Comparison of ENCODE assay signal across 27 mouse cellular contexts in the genomic region with DNA sequence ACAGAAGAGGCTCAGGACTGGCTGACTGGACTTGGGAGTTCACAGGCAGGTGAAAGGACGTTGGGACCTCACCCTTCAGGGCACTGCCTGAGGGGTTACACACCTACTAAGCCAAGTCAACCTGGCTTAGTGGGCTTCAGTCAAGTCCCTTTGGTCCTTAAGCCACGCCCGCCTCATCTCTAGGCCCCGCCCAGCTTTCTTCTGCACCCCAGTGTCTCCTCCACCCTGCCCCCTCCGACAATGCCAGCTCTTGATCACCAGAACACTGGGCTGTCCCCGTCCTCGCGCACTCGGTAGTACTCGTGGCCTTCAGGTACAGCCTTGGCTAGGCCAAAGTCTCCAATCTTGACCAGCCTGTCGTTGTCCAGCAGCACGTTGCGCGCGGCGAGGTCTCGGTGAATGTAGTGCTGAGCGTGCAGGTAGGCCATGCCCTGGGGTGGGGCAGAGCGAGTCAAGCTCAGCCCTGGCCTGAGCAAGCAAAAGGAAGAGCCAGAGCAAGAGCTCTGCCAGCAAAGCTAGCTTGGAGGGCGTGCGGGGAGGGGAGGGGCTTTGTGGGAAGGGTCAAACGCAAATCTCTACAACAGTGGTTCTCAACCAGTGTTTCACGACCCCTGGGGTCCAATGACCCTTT. TPM values are rescaled to one million over a fixed set of nuclear protein-coding genes. Genes with fewer than 3 reads are reported as not detected.
DNase-seq lines count a peak whose midpoint lies in the region; ATAC-seq and TF ChIP-seq lines count a peak whose summit lies in the region.
"Had no signal": no experiment of that assay in that cellular context is flagged by ENCODE, and none has a peak within 500 bp of the region (broad histone marks: within the 10 kb centered on the region; RNA-seq: fewer than 3 reads in every experiment).

No protein-coding gene starts in this region.

- TF ChIP-seq EP300 in stomach, postnatal 0 days (optimal IDR thresholded peaks at IDR 0.05) = no peak

- H3K4me3 ChIP-seq in liver, embryonic 12.5 days = no peak overlapping the region
- H3K4me3 ChIP-seq in liver, embryonic 11.5 days (ENCODE audit: low read depth, low read length) = no peak overlapping the region
- no peak overlapping the region for H3K4me3 ChIP-seq in intestine, embryonic 14.5 days (ENCODE audit: low read depth, low read length)
- no peak overlapping the region for H3K4me3 ChIP-seq in liver, embryonic 13.5 days (replicated peaks)
- H3K4me3 ChIP-seq in stomach, postnatal 0 days (ENCODE audit: low read depth, low read length) = no peak overlapping the region
- no peak overlapping the region for H3K4me3 ChIP-seq in forebrain, embryonic 15.5 days
- H3K4me3 ChIP-seq: forebrain, embryonic 13.5 days; heart, adult 2 months; heart, embryonic 12.5 days; limb, embryonic 13.5 days; megakaryocyte, embryonic 14.5 days; midbrain, embryonic 12.5 days; myocyte; neural tube, embryonic 12.5 days had no signal

- H3K9me3 ChIP-seq in liver, embryonic 12.5 days (replicated peaks) = no peaks in the 10 kb centered on the region
- H3K9me3 ChIP-seq in liver, embryonic 11.5 days (ENCODE audit: control insufficient read depth, low read length) = no peaks in the 10 kb centered on the region
- H3K9me3 ChIP-seq in intestine, embryonic 14.5 days (ENCODE audit: control insufficient read depth, low read length) = no peaks in the 10 kb centered on the region
- H3K9me3 ChIP-seq in liver, embryonic 13.5 days (replicated peaks) = no peaks in the 10 kb centered on the region
- H3K9me3 ChIP-seq in stomach, postnatal 0 days (ENCODE audit: control insufficient read depth, low read length) = no peaks in the 10 kb centered on the region
- H3K9me3 ChIP-seq in forebrain, embryonic 15.5 days = no peaks in the 10 kb centered on the region
- H3K9me3 ChIP-seq: forebrain, embryonic 13.5 days; G1E; heart, embryonic 12.5 days; limb, embryonic 13.5 days; megakaryocyte, embryonic 14.5 days; midbrain, embryonic 12.5 days; neural tube, embryonic 12.5 days had no signal

- peaks cover 3% of the 10 kb centered on the region; the same call in 1 of the 2 replicates for H3K36me3 ChIP-seq in liver, embryonic 12.5 days
- no peaks in the 10 kb centered on the region for H3K36me3 ChIP-seq in liver, embryonic 11.5 days (ENCODE audit: control insufficient read depth, insufficient read depth, low read length)
- no peaks in the 10 kb centered on the region for H3K36me3 ChIP-seq in intestine, embryonic 14.5 days (ENCODE audit: control insufficient read depth, insufficient read depth, low read length)
- H3K36me3 ChIP-seq in liver, embryonic 13.5 days = 0 out of 2 replicates have a peak, but pooled peaks cover 12% of the 10 kb centered on the region
- H3K36me3 ChIP-seq in stomach, postnatal 0 days (ENCODE audit: control insufficient read depth, insufficient read depth, low read length) = peaks cover 2% of the 10 kb centered on the region; the same call in 1 of the 2 replicates
- no peaks in the 10 kb centered on the region for H3K36me3 ChIP-seq in forebrain, embryonic 15.5 days
- H3K36me3 ChIP-seq: midbrain, embryonic 12.5 days had no signal

- no peak overlapping the region for H3K9ac ChIP-seq in liver, embryonic 12.5 days
- no peak overlapping the region for H3K9ac ChIP-seq in liver, embryonic 11.5 days (ENCODE audit: low read depth, low read length)
- H3K9ac ChIP-seq in intestine, embryonic 14.5 days (ENCODE audit: low read length) = no peak overlapping the region
- no peak overlapping the region for H3K9ac ChIP-seq in liver, embryonic 13.5 days
- no peak overlapping the region for H3K9ac ChIP-seq in stomach, postnatal 0 days (ENCODE audit: low read length)
- no peak overlapping the region for H3K9ac ChIP-seq in forebrain, embryonic 15.5 days (replicated peaks)
- H3K9ac ChIP-seq: forebrain, embryonic 13.5 days; heart, embryonic 12.5 days; limb, embryonic 13.5 days; midbrain, embryonic 12.5 days; neural tube, embryonic 12.5 days had no signal

- H3K4me2 ChIP-seq in liver, embryonic 12.5 days = peak overlapping the region; percentile 8; the same call in 1 of the 2 replicates
- no peak overlapping the region for H3K4me2 ChIP-seq in liver, embryonic 11.5 days
- no peak overlapping the region for H3K4me2 ChIP-seq in intestine, embryonic 14.5 days (ENCODE audit: low read length)
- H3K4me2 ChIP-seq in liver, embryonic 13.5 days = no peak overlapping the region
- no peak overlapping the region for H3K4me2 ChIP-seq in stomach, postnatal 0 days (replicated peaks; ENCODE audit: low read depth)
- no peak overlapping the region for H3K4me2 ChIP-seq in forebrain, embryonic 15.5 days (replicated peaks)
- H3K4me2 ChIP-seq: forebrain, embryonic 13.5 days; heart, embryonic 12.5 days; limb, embryonic 13.5 days; midbrain, embryonic 12.5 days; neural tube, embryonic 12.5 days had no signal

- ATAC-seq in liver, embryonic 12.5 days = no peak
- no peak; the same call in 1 of the 2 replicates for ATAC-seq in liver, embryonic 11.5 days (replicated peaks; ENCODE audit: low FRiP score)
- ATAC-seq in intestine, embryonic 14.5 days (replicated peaks; ENCODE audit: low FRiP score, low TSS enrichment, low read depth) = 0 out of 2 replicates have a peak, but pooled peaks have one; percentile 28
- ATAC-seq in liver, embryonic 13.5 days (ENCODE audit: low read depth) = no peak
- ATAC-seq in stomach, postnatal 0 days (ENCODE audit: low FRiP score, low TSS enrichment) = no peak
- no peak for ATAC-seq in forebrain, embryonic 15.5 days (replicated peaks)
- ATAC-seq: forebrain, embryonic 13.5 days; hindbrain, postnatal 0 days had no signal

- H3K27me3 ChIP-seq in liver, embryonic 12.5 days (replicated peaks) = no peaks in the 10 kb centered on the region
- H3K27me3 ChIP-seq in liver, embryonic 11.5 days (replicated peaks; ENCODE audit: control insufficient read depth, insufficient read depth, low read length) = no peaks in the 10 kb centered on the region
- no peaks in the 10 kb centered on the region for H3K27me3 ChIP-seq in intestine, embryonic 14.5 days (replicated peaks; ENCODE audit: control insufficient read depth, insufficient read depth, low read length)
- H3K27me3 ChIP-seq in liver, embryonic 13.5 days = no peaks in the 10 kb centered on the region
- no peaks in the 10 kb centered on the region for H3K27me3 ChIP-seq in stomach, postnatal 0 days (ENCODE audit: control insufficient read depth, insufficient read depth, low read length)
- H3K27me3 ChIP-seq in forebrain, embryonic 15.5 days = no peaks in the 10 kb centered on the region
- H3K27me3 ChIP-seq: forebrain, embryonic 13.5 days; heart, embryonic 12.5 days; limb, embryonic 13.5 days; megakaryocyte, embryonic 14.5 days; midbrain, embryonic 12.5 days; neural tube, embryonic 12.5 days had no signal

- WGBS in liver, embryonic 12.5 days (ENCODE audit: insufficient replicate concordance) = 58% methylated on average over 23 of the region's 23 CpGs
- WGBS in liver, embryonic 11.5 days = 53% methylated on average over 23 of the region's 23 CpGs
- 40% methylated on average over 23 of the region's 23 CpGs for WGBS in intestine, embryonic 14.5 days
- WGBS in liver, embryonic 13.5 days (ENCODE audit: insufficient replicate concordance) = 66% methylated on average over 23 of the region's 23 CpGs
- WGBS in stomach, postnatal 0 days = 39% methylated on average over 23 of the region's 23 CpGs
- 39% methylated on average over 23 of the region's 23 CpGs for WGBS in forebrain, embryonic 15.5 days

- H3K27ac ChIP-seq in liver, embryonic 12.5 days = peak overlapping the region; percentile 86; the same call in 1 of the 2 replicates
- H3K27ac ChIP-seq in liver, embryonic 11.5 days (ENCODE audit: low read depth, low read length) = no peak overlapping the region
- H3K27ac ChIP-seq in intestine, embryonic 14.5 days (ENCODE audit: low read depth) = no peak overlapping the region
- H3K27ac ChIP-seq in liver, embryonic 13.5 days = peak overlapping the region; percentile 86; the same call in 1 of the 2 replicates
- H3K27ac ChIP-seq in stomach, postnatal 0 days (replicated peaks) = no peak overlapping the region
- no peak overlapping the region for H3K27ac ChIP-seq in forebrain, embryonic 15.5 days (replicated peaks)
- H3K27ac ChIP-seq: forebrain, embryonic 13.5 days; heart, adult 2 months; hindbrain, postnatal 0 days; limb, embryonic 13.5 days; midbrain, embryonic 12.5 days; neural tube, embryonic 12.5 days had no signal

- peaks cover 40% of the 10 kb centered on the region for H3K4me1 ChIP-seq in liver, embryonic 12.5 days
- H3K4me1 ChIP-seq in liver, embryonic 11.5 days (replicated peaks; ENCODE audit: control insufficient read depth, insufficient read depth, low read length) = peaks cover 24% of the 10 kb centered on the region
- peaks cover 3% of the 10 kb centered on the region; the same call in 1 of the 2 replicates for H3K4me1 ChIP-seq in intestine, embryonic 14.5 days (replicated peaks; ENCODE audit: control insufficient read depth, insufficient read depth, low read length)
- peaks cover 49% of the 10 kb centered on the region for H3K4me1 ChIP-seq in liver, embryonic 13.5 days (replicated peaks)
- no peaks in the 10 kb centered on the region for H3K4me1 ChIP-seq in stomach, postnatal 0 days (replicated peaks; ENCODE audit: control insufficient read depth, insufficient read depth)
- no peaks in the 10 kb centered on the region for H3K4me1 ChIP-seq in forebrain, embryonic 15.5 days
- H3K4me1 ChIP-seq: forebrain, embryonic 13.5 days; heart, embryonic 12.5 days; limb, embryonic 13.5 days; midbrain, embryonic 12.5 days; neural tube, embryonic 12.5 days had no signal

- no peak for TF ChIP-seq CTCF in stomach, postnatal 0 days (IDR thresholded peaks at IDR 0.05; ENCODE audit: low read depth)

- DNase-seq in liver, embryonic 11.5 days (ENCODE audit: low spot score) = no peak
- no peak for DNase-seq in intestine, embryonic 14.5 days (ENCODE audit: low spot score)
- DNase-seq in liver, embryonic 13.5 days = no peak
- DNase-seq in stomach, postnatal 0 days (ENCODE audit: low spot score) = peak; percentile 58
- DNase-seq in frontal cortex, adult 2 months (ENCODE audit: extremely low spot score in 1 of 2, low spot score in 1 of 2) = no peak
- DNase-seq in spleen, postnatal 4 days (ENCODE audit: low spot score in 2 of 2) = no peak
- DNase-seq: adrenal gland, postnatal 25 days; B cell, adult 2 months; cerebellum, adult 18-20 months; cerebellum, postnatal 36 days; heart, adult 2 months; heart, postnatal 4 days; kidney, adult 18-20 months; lung, postnatal 4 days; right cerebral cortex, adult 18-20 months; spleen, adult 18-20 months had no signal

RNA-seq across cellular contexts. Expression of a gene that starts 15.9 kb away (rescaled TPM):
- polyA plus RNA-seq in liver, embryonic 12.5 days (2016; fragmentation: Nextera tagmentation; extraction: Ambion mirVana) = 39.8 and 43.8 TPM in 2 replicates
- polyA plus RNA-seq in liver, embryonic 11.5 days (2014; fragmentation: Nextera tagmentation; extraction: Ambion mirVana) = 89.8 and 94.0 TPM in 2 replicates
- polyA plus RNA-seq in intestine, embryonic 14.5 days (2014; fragmentation: Nextera tagmentation; extraction: Ambion mirVana) = 84.1 and 87.5 TPM in 2 replicates
- polyA plus RNA-seq in liver, embryonic 13.5 days (2015; fragmentation: Nextera tagmentation; extraction: Ambion mirVana) = 18.4 and 27.0 TPM in 2 replicates
- 15.0 and 18.3 TPM in 2 replicates for polyA plus RNA-seq in stomach, postnatal 0 days (2015; fragmentation: Nextera tagmentation; extraction: Ambion mirVana)
- polyA plus RNA-seq in frontal cortex, adult 2 months (2012; rRNA removed) = 27.9 and 28.2 TPM in 2 replicates
- polyA plus RNA-seq in forebrain, embryonic 15.5 days (2015; fragmentation: Nextera tagmentation; extraction: Ambion mirVana) = 36.8 and 42.0 TPM in 2 replicates

RNA-seq across cellular contexts. Expression of a gene that starts 15.9 kb away (rescaled TPM):
- polyA plus RNA-seq in liver, embryonic 12.5 days (2016; fragmentation: Nextera tagmentation; extraction: Ambion mirVana) = 1.2 and 2.1 TPM in 2 replicates
- 4.2 and 4.3 TPM in 2 replicates for polyA plus RNA-seq in liver, embryonic 11.5 days (2014; fragmentation: Nextera tagmentation; extraction: Ambion mirVana)
- polyA plus RNA-seq in intestine, embryonic 14.5 days (2014; fragmentation: Nextera tagmentation; extraction: Ambion mirVana) = 2.2 and 3.7 TPM in 2 replicates
- polyA plus RNA-seq in liver, embryonic 13.5 days (2015; fragmentation: Nextera tagmentation; extraction: Ambion mirVana) = 1.3 and 1.6 TPM in 2 replicates
- polyA plus RNA-seq in stomach, postnatal 0 days (2015; fragmentation: Nextera tagmentation; extraction: Ambion mirVana) = 0.28 and 0.86 TPM in 2 replicates
- polyA plus RNA-seq in frontal cortex, adult 2 months (2012; rRNA removed) = 1.4 and 1.7 TPM in 2 replicates
- polyA plus RNA-seq in forebrain, embryonic 15.5 days (2015; fragmentation: Nextera tagmentation; extraction: Ambion mirVana) = 1.0 and 1.3 TPM in 2 replicates

RNA-seq across cellular contexts. Expression of a gene that starts 23.3 kb away (rescaled TPM):
- 8.5 and 10.4 TPM in 2 replicates for polyA plus RNA-seq in liver, embryonic 12.5 days (2016; fragmentation: Nextera tagmentation; extraction: Ambion mirVana)
- 11.5 and 13.8 TPM in 2 replicates for polyA plus RNA-seq in liver, embryonic 11.5 days (2014; fragmentation: Nextera tagmentation; extraction: Ambion mirVana)
- polyA plus RNA-seq in intestine, embryonic 14.5 days (2014; fragmentation: Nextera tagmentation; extraction: Ambion mirVana) = 11.7 and 12.1 TPM in 2 replicates
- polyA plus RNA-seq in liver, embryonic 13.5 days (2015; fragmentation: Nextera tagmentation; extraction: Ambion mirVana) = 6.2 and 7.2 TPM in 2 replicates
- polyA plus RNA-seq in stomach, postnatal 0 days (2015; fragmentation: Nextera tagmentation; extraction: Ambion mirVana) = 6.8 and 7.1 TPM in 2 replicates
- polyA plus RNA-seq in frontal cortex, adult 2 months (2012; rRNA removed) = 16.5 and 19.1 TPM in 2 replicates
- 10.3 and 11.1 TPM in 2 replicates for polyA plus RNA-seq in forebrain, embryonic 15.5 days (2015; fragmentation: Nextera tagmentation; extraction: Ambion mirVana)

RNA-seq across cellular contexts. Expression of a gene that starts 34.3 kb away (rescaled TPM):
- 48.7 and 49.6 TPM in 2 replicates for polyA plus RNA-seq in liver, embryonic 12.5 days (2016; fragmentation: Nextera tagmentation; extraction: Ambion mirVana)
- polyA plus RNA-seq in liver, embryonic 11.5 days (2014; fragmentation: Nextera tagmentation; extraction: Ambion mirVana) = 74.9 and 75.1 TPM in 2 replicates
- polyA plus RNA-seq in intestine, embryonic 14.5 days (2014; fragmentation: Nextera tagmentation; extraction: Ambion mirVana) = 71.4 and 74.4 TPM in 2 replicates
- polyA plus RNA-seq in liver, embryonic 13.5 days (2015; fragmentation: Nextera tagmentation; extraction: Ambion mirVana) = 36.6 and 41.0 TPM in 2 replicates
- polyA plus RNA-seq in stomach, postnatal 0 days (2015; fragmentation: Nextera tagmentation; extraction: Ambion mirVana) = 39.4 and 42.3 TPM in 2 replicates
- polyA plus RNA-seq in frontal cortex, adult 2 months (2012; rRNA removed) = 123 and 124 TPM in 2 replicates
- 52.2 and 58.9 TPM in 2 replicates for polyA plus RNA-seq in forebrain, embryonic 15.5 days (2015; fragmentation: Nextera tagmentation; extraction: Ambion mirVana)

RNA-seq across cellular contexts. Expression of a gene that starts 34.8 kb away (rescaled TPM):
- polyA plus RNA-seq in liver, embryonic 12.5 days (2016; fragmentation: Nextera tagmentation; extraction: Ambion mirVana) = 0.77 and 0.98 TPM in 2 replicates
- polyA plus RNA-seq in liver, embryonic 11.5 days (2014; fragmentation: Nextera tagmentation; extraction: Ambion mirVana) = 0.53 and 1.4 TPM in 2 replicates
- polyA plus RNA-seq in intestine, embryonic 14.5 days (2014; fragmentation: Nextera tagmentation; extraction: Ambion mirVana) = 0.20 and 0.74 TPM in 2 replicates
- 0.56 and 0.68 TPM in 2 replicates for polyA plus RNA-seq in liver, embryonic 13.5 days (2015; fragmentation: Nextera tagmentation; extraction: Ambion mirVana)
- 0.11 and 0.24 TPM in 2 replicates for polyA plus RNA-seq in stomach, postnatal 0 days (2015; fragmentation: Nextera tagmentation; extraction: Ambion mirVana)
- polyA plus RNA-seq in frontal cortex, adult 2 months (2012; rRNA removed) = 1.6 and 2.5 TPM in 2 replicates
- 1.3 TPM in 2 replicates for polyA plus RNA-seq in forebrain, embryonic 15.5 days (2015; fragmentation: Nextera tagmentation; extraction: Ambion mirVana)

Comparison
In these comparisons a context has a peak if more than half of its experiments do, and no peak if none do; other contexts are left out.
1. H3K27ac ChIP-seq: peak in liver, embryonic 12.5 days (single experiment) and liver, embryonic 13.5 days (single experiment); none in liver, embryonic 11.5 days (single experiment), intestine, embryonic 14.5 days (single experiment), stomach, postnatal 0 days (single experiment) and forebrain, embryonic 15.5 days (single experiment).